Mouse (Mus musculus): ENCODE results near the gene Pianp.
"Not testable (repeated sequence)": the region's sequence is repeated elsewhere in the genome, so short reads cannot be mapped to it uniquely, and the experiment has no call there.

Gene Pianp

DNA sequence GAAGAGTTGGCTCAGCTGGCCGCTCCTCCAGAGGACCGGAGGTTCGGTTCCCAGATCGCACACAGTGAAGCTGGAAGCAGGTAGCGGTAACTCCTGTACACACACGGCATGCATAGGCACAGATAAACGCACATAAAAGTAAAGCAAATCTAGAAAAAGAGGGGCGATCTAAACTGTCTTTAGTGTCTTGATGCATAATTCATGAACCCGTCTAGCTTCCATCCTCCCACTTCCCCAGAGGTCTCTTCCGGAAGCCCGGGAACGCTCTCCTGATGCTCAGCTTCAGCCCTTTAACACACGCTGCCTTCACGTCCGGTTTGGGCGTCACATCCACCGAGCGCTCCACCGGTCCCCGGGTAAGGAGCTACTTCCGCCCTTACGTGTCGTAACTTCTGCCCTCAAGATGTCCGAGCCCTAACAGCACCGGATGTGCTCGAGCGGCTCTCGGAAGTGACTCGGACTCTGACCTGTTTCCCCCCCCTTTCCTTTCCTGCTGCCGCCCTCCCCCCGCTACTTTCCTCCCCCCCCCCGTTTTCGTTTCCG, 12.2 kb downstream of the Pianp start:
- DNase-seq: peak; percentile 100

- no peak for DNase-seq
Observed at GRCm38 (mm10) chr6:125009129-125009180, 12.5 kb downstream of the Pianp start, which contains the start of gene Zfp384. Zfp384 (plus strand) TSS chr6:125009145.

DNA sequence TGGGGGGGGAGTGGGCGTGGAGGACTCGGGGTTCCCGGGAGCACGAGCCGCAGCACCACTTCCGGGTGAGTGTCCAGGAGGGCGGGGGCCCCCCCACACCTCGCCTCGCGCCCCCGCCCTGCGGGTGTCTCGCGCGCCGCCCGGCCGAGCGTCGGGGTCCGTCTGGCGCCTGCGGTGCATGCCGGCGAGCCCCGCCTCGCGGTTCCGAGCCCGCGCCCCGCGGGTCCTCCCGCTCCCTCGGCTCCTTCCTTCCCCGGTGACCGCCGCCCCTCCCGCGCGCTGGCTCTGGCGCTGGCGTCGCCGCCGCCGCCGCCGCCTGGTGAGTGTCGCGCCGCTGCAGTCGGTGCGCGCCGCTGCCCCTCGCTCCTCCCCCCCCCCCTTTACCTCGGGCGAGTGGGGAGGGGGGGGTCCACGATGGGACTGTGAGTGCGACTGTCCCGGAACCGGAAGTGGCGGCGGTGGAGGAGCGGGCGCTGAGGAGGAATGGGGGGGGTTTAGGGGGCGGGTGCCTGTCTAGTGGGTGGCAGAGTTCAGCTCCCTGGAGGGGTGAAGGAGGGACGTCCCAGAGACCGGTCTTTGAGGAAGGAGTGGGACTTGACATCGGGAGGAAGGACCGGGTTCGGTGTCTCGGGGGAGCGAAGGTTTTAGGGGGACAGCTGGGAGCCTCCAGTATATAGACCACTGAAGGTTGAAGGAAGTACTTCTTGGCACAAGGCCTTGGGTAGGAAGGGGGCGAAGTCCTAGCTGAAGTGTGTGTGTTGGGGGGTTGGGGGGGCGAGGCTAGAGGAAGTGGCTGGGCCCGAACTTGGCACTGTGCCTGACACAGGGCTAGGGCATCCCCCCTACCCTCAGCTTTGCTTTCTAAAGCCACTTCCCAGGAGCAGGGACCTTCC, 12.9 kb downstream of the Pianp start:
- DNase-seq: peak; percentile 80

- DNase-seq: no peak
Observed at GRCm38 (mm10) chr6:125017682-125018081, 21.2 kb downstream of the Pianp start.

- not testable (repeated sequence) for DNase-seq
Observed at GRCm38 (mm10) chr6:125030532-125030931, 34.0 kb downstream of the Pianp start.

DNA sequence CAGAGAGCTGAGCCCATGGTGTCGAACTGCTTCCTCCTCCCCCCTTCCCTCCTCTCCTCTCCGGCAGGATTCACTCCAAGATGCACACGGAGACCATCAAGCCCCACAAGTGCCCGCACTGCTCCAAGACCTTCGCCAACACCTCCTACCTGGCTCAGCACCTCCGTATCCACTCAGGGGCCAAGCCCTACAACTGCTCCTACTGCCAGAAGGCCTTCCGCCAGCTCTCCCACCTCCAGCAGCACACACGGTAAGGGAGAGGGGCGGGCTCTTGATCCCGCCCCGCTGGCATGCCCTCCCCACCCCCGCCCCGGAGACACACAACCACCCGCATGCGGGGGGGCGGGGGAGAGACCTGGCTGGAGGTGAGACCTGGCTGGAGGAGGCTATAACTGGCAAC, 35.1 kb downstream of the Pianp start:
- DNase-seq: no peak

DNA sequence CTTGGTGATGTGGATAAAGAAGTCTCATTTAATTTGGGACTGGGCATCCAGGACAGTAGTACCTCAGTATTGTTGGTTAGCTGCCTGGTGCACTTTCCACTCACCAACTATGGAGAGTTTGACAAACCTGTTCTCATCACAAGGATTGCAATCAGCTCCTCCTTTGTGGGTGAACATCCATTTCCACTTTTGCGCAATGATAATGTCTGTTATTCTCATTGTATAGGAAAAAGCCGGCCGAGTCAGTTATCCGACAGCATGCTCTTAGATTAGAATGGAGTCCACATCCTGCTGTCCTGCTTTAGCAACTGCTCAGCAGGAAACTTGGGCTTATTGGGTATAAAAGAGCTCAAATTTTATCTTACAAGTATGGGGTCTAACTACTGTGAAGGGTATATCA, 42.2 kb downstream of the Pianp start:
- DNase-seq: no peak

DNA sequence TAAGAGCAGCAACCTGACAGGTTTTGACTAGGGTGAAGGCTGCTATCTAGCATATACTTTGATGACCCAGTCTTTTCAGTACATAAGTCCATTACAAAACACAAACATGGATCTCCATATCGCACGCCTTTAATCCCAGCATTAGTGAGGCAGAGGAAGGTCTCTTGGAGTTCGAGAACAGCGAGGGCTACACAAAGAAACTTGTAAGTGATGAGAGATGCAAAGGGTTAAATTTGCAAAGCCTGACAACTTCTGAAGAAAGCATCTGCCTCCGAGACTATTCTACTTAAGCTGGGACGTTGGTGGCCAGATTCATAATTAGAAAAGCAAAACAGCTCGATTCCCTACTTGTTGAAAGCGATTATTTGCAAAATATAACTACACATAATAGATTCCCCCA, 42.6 kb downstream of the Pianp start:
- no peak for DNase-seq

- peak; percentile 95 for DNase-seq
Observed at GRCm38 (mm10) chr6:125039533-125040153, 43.1 kb downstream of the Pianp start, which contains the start of gene Ing4. Ing4 (plus strand) TSS chr6:125039760.

- no peak for DNase-seq
Observed at GRCm38 (mm10) chr6:125040221-125040620, 43.7 kb downstream of the Pianp start.

DNA sequence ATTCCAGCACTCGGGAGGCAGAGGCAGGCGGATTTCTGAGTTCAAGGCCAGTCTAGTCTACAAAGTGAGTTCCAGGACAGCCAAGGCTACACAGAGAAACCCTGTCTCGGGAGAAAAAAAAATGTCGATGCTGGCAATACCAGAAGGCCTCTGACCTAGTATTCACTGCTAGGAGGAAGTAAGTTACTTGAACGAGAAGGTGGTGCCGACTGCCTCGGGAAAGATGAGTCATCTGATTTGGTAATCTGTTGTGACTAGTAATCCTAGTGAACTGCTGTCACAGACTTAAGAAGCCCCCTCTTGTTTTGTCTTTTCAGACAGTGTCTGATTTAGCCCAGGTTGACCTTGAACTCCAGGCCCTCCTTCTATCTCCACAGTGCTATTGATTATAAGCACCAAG, 44.6 kb downstream of the Pianp start:
- no peak for DNase-seq

DNA sequence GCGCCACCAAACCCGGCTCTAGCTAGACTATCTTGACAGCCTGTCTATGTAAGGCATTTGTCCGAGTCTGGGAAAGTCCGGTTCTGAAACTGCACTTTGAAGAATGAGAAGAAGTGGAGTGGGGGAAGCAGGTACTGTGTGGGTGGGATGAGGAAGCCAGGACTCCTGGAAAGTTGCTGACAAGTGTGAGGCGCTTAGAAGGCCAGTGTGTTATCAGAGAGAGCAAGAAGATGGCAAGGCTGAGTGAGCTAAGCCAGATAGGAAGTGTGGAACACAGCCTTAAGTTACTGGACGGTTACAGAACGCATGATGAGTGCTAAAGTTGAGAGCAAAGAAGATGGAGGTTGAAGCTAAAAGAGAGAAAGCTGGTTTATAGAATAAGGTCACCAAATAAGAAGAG, 45.6 kb downstream of the Pianp start:
- DNase-seq: no peak

GRCm38 (mm10) chr6:125046691-125047090, 50.2 kb downstream of the Pianp start:
- peak; percentile 60 for DNase-seq

GRCm38 (mm10) chr6:125049678-125050077, 53.2 kb downstream of the Pianp start, which contains the start of gene Acrbp:
Acrbp (plus strand) TSS chr6:125049689.
- no peak for DNase-seq

GRCm38 (mm10) chr6:125051237-125051636, 54.7 kb downstream of the Pianp start:
- DNase-seq: no peak
